Mouse (Mus musculus) CD4-positive, CD25-positive, alpha-beta regulatory T cell (primary cell): ENCODE results near the gene Gm826. TPM values are rescaled to one million over a fixed set of nuclear protein-coding genes. Genes with fewer than 3 reads are reported as not detected.

Source experiments
- polyA plus RNA-seq: library from polyadenylated mRNA; unstranded; fragments of 100-300 nt; shearing (Covaris generic); gene quantifications from one replicate; pipeline ENCODE4 v1.2.1, GENCODE M21; 2017

Gene Gm826
- not detected for polyA plus RNA-seq

DNA sequence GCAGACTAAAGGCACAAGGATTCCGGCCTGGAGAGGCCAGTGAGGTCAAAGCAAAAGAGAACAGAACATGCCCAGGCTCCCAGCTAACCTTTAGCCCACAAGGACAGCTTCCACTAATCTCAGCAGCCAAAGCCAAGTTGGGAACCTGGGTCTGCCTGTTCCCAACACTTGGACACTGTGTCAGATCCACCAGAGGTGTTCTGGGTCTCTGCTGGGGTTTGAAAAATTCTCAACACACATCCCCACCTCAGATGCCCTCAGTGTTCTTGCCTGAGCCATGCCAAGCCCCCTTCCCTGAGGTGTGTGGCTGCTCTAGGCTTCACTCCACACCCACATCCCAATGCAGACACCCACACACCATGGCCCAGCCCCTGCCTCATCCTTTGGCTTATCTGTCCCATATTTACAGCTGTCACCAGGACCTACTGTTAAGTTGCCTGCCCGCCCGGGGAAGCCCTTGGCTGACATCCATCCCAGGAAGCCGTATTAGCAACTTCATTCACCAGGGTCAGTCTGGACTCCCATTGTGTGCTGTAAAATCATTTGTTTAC is at the start of gene Gm826:
Gene Gm826, minus strand, starts transcription at position 52 of the 551 bp plus-strand sequence.

DNA sequence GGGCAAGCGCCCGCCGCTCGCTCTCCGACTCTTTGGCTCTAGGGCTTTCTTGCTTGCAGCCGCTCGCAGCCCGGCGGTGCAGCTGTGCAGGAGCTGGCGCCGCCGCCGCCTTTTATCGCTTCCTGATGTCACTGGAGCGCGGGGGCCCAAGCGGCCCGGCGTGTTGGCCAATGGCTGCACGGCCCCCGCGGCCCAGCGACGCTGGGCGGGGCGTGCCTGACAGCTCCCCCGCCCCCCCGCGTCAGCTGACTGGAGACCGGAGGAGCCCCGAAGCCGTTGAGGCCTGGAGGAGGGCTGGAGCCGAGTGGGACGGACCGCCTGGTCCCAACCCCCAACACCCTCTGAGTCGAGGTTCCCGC is 33.0 kb upstream of the Gm826 start, which contains the start of gene Mafb:
Gene Mafb, minus strand, starts transcription at position 86 of the 359 bp plus-strand sequence.

Other genes starting within 250 kb of the Gm826 start
- 1.2 TPM for gene Mafb, start 32.9 kb upstream of the Gm826 start, polyA plus RNA-seq